Mouse (Mus musculus): Measurements from ENCODE around the gene Atp8b3.

GRCm38 (mm10) chr10:80585581-80585980, 46.7 kb upstream of the Atp8b3 start:
- TF ChIP-seq EP300 (IDR thresholded peaks at IDR 0.05) (no peak), CTCF (IDR thresholded peaks at IDR 0.05) (no peak)
